Mouse (Mus musculus) MN1 (cell line): Measurements from ENCODE around the gene Snca.
"Not testable (repeated sequence)": the region's sequence is repeated elsewhere in the genome, so short reads cannot be mapped to it uniquely, and the experiment has no call there.

Experiments
- DNase-seq: peaks from one replicate; pipeline ENCODE4 v3.0.0-alpha.2; 2016; ENCODE audit warnings: low spot score

The Snca gene

GRCm38 (mm10) chr6:60717566-60717965, 112.1 kb downstream of the Snca start:
- no peak for DNase-seq

GRCm38 (mm10) chr6:60709997-60710471, 119.6 kb downstream of the Snca start:
- DNase-seq = no peak

GRCm38 (mm10) chr6:60698072-60698471, 131.6 kb downstream of the Snca start:
- no peak for DNase-seq

- DNase-seq = not testable (repeated sequence)
Observed at GRCm38 (mm10) chr6:60687048-60687447, 142.6 kb downstream of the Snca start.

GRCm38 (mm10) chr6:60682233-60682632, 147.4 kb downstream of the Snca start:
- no peak for DNase-seq
